Mouse (Mus musculus): ENCODE measurements around the gene Neo1. TPM values are rescaled to one million over a fixed set of nuclear protein-coding genes. Genes with fewer than 3 reads are reported as not detected.

Gene Neo1
- total and polyA plus RNA-seq, 3 experiments, result 0.85 to 2.1 (median 1.4) TPM

GRCm38 (mm10) chr9:59058060-59058459 is 21.8 kb upstream of the Neo1 start:
- Histone ChIP-seq H3K9ac (ENCODE audit: insufficient read depth, low read depth) (no peak overlapping the region), H3K9me3 (replicated peaks; ENCODE audit: low read length) (no peaks in the 10 kb centered on the region), H3K36me3 (replicated peaks in 1 of 2; ENCODE audit: control insufficient read depth in 1 of 2, insufficient read depth in 1 of 2, low read length in 1 of 2) (no peaks in the 10 kb centered on the region), H3K27me3 (replicated peaks) (no peaks in the 10 kb centered on the region), H3K4me3 (replicated peaks in 1 of 3; ENCODE audit: low read depth in 2 of 3, low read length in 2 of 3, poor library complexity in 1 of 3) (no peak overlapping the region), H3K27ac (ENCODE audit: insufficient read depth, low read depth) (no peak overlapping the region), H3K79me2 (replicated peaks; ENCODE audit: control insufficient read depth, extremely low read depth, insufficient read depth, poor library complexity, severe bottlenecking) (no peaks in the 10 kb centered on the region), H3K4me1 (ENCODE audit: control insufficient read depth in 1 of 2, insufficient read depth in 2 of 2) (peaks cover 0 to 17% of the 10 kb centered on the region in 2 experiments; a peak in 2 of 4 replicates), H3K4me2 (ENCODE audit: insufficient read depth, low read depth, poor library complexity, severe bottlenecking) (no peak overlapping the region)
- TF ChIP-seq POLR2A (IDR thresholded peaks at IDR 0.05; ENCODE audit: low read depth, low read length), result no peak
- no peak for TF ChIP-seq MXI1 (IDR thresholded peaks at IDR 0.05; ENCODE audit: low read depth, low read length)
- TF ChIP-seq USF2 (conservative IDR thresholded peaks at IDR 0.05; ENCODE audit: low read depth, low read length), result no peak
- TF ChIP-seq RCOR1 (conservative IDR thresholded peaks at IDR 0.05; ENCODE audit: low read depth, low read length), result no peak
- TF ChIP-seq ETS1 (conservative IDR thresholded peaks at IDR 0.05; ENCODE audit: low read depth, low read length), result no peak
- no peak for TF ChIP-seq NRF1 (IDR thresholded peaks at IDR 0.05; ENCODE audit: low read depth, low read length)
- TF ChIP-seq BHLHE40 (IDR thresholded peaks at IDR 0.05; ENCODE audit: low read depth, low read length), result no peak
- no peak for TF ChIP-seq ELF1 (IDR thresholded peaks at IDR 0.05; ENCODE audit: low read depth, low read length)
- TF ChIP-seq JUND (conservative IDR thresholded peaks at IDR 0.05; ENCODE audit: low read depth, low read length), result no peak
- no peak for TF ChIP-seq CTCF (conservative IDR thresholded peaks at IDR 0.05 in 1 of 2, IDR thresholded peaks at IDR 0.05 in 1 of 2; ENCODE audit: low read depth in 2 of 2, low read length in 2 of 2)
- no peak for TF ChIP-seq EP300 (IDR thresholded peaks at IDR 0.05; ENCODE audit: low read length)
- TF ChIP-seq ZKSCAN1 (IDR thresholded peaks at IDR 0.05; ENCODE audit: borderline replicate concordance, low read depth, low read length), result no peak
- no peak for TF ChIP-seq POLR2AphosphoS2 (IDR thresholded peaks at IDR 0.05; ENCODE audit: low read depth, low read length)
- TF ChIP-seq IRF4 (IDR thresholded peaks at IDR 0.05; ENCODE audit: low read depth, low read length), result no peak
- no peak for TF ChIP-seq MYC (IDR thresholded peaks at IDR 0.05; ENCODE audit: low read depth, low read length)
- TF ChIP-seq USF1 (IDR thresholded peaks at IDR 0.05; ENCODE audit: low read depth, low read length), result no peak
- no peak for TF ChIP-seq SIN3A (IDR thresholded peaks at IDR 0.05; ENCODE audit: low read length)
- no peak for TF ChIP-seq ZC3H11A (IDR thresholded peaks at IDR 0.05; ENCODE audit: low read depth, low read length)
- TF ChIP-seq HCFC1 (IDR thresholded peaks at IDR 0.05; ENCODE audit: low read depth, low read length), result no peak
- dilution Hi-C loops (cut with MboI; ENCODE audit: extremely low pct_ligation_motif_present, extremely low pct_unique_long_range_greater_than_20kb, low sequenced_read_pairs) (no loop called here), in situ Hi-C loops (cut with MboI; ENCODE audit: low pct_ligation_motif_present, low pct_unique_long_range_greater_than_20kb, low sequenced_read_pairs) (no loop called here)
- DNase-seq (ENCODE audit: extremely low read depth), result no peak

- dilution Hi-C loops (cut with MboI; ENCODE audit: extremely low pct_ligation_motif_present, extremely low pct_unique_long_range_greater_than_20kb, low sequenced_read_pairs) (no loop called here), in situ Hi-C loops (cut with MboI; ENCODE audit: low pct_ligation_motif_present, low pct_unique_long_range_greater_than_20kb, low sequenced_read_pairs) (no loop called here)
- H3K79me2 ChIP-seq (replicated peaks; ENCODE audit: control insufficient read depth, extremely low read depth, insufficient read depth, poor library complexity, severe bottlenecking), result no peaks in the 10 kb centered on the region
- no peaks in the 10 kb centered on the region for H3K27me3 ChIP-seq (replicated peaks)
- DNase-seq (ENCODE audit: extremely low read depth), result no peak
- H3K4me2 ChIP-seq (ENCODE audit: insufficient read depth, low read depth, poor library complexity, severe bottlenecking), result peak overlapping the region; percentile 46; the same call in 1 of the 2 replicates
- H3K9me3 ChIP-seq (replicated peaks; ENCODE audit: low read length), result no peaks in the 10 kb centered on the region
- no peak overlapping the region for H3K9ac ChIP-seq (ENCODE audit: insufficient read depth, low read depth)
- H3K4me1 ChIP-seq (ENCODE audit: control insufficient read depth in 1 of 2, insufficient read depth in 2 of 2), result peaks cover 0 to 17% of the 10 kb centered on the region in 2 experiments; a peak in 2 of 4 replicates
- H3K36me3 ChIP-seq (replicated peaks in 1 of 2; ENCODE audit: control insufficient read depth in 1 of 2, insufficient read depth in 1 of 2, low read length in 1 of 2), result no peaks in the 10 kb centered on the region
- TF ChIP-seq MEF2A (IDR thresholded peaks at IDR 0.05; ENCODE audit: borderline replicate concordance, low read depth, low read length) (no peak), JUN (IDR thresholded peaks at IDR 0.05; ENCODE audit: insufficient read depth, low read depth, low read length) (no peak), MAZ (IDR thresholded peaks at IDR 0.05; ENCODE audit: low read depth, low read length) (no peak), TCF12 (IDR thresholded peaks at IDR 0.05; ENCODE audit: low read depth, low read length) (no peak), USF1 (IDR thresholded peaks at IDR 0.05; ENCODE audit: low read depth, low read length) (no peak), CTCF (conservative IDR thresholded peaks at IDR 0.05 in 1 of 2, IDR thresholded peaks at IDR 0.05 in 1 of 2; ENCODE audit: low read depth in 2 of 2, low read length in 2 of 2) (no peak), GABPA (IDR thresholded peaks at IDR 0.05; ENCODE audit: insufficient replicate concordance, low read depth, low read length) (no peak), ZNF384 (IDR thresholded peaks at IDR 0.05; ENCODE audit: low read depth, low read length) (no peak), ZMIZ1 (IDR thresholded peaks at IDR 0.05; ENCODE audit: low read depth, low read length) (no peak), ELF1 (IDR thresholded peaks at IDR 0.05; ENCODE audit: low read depth, low read length) (no peak), RCOR1 (conservative IDR thresholded peaks at IDR 0.05; ENCODE audit: low read depth, low read length) (no peak), EP300 (IDR thresholded peaks at IDR 0.05; ENCODE audit: low read length) (no peak)
- peak overlapping the region in 1 of 3 experiments; percentile 13 for H3K4me3 ChIP-seq (replicated peaks in 1 of 3; ENCODE audit: low read depth in 2 of 3, low read length in 2 of 3, poor library complexity in 1 of 3)
- H3K27ac ChIP-seq (ENCODE audit: insufficient read depth, low read depth), result no peak overlapping the region
Measured at GRCm38 (mm10) chr9:59056281-59056680, 20.0 kb upstream of the Neo1 start.
